Mouse (Mus musculus) embryonic facial prominence, embryonic 13.5 days (tissue): ENCODE results near the gene Lasp1. TPM values are rescaled to one million over a fixed set of nuclear protein-coding genes. Genes with fewer than 3 reads are reported as not detected.
"Not testable (repeated sequence)": the region's sequence is repeated elsewhere in the genome, so short reads cannot be mapped to it uniquely, and the experiment has no call there.

Source experiments
- ATAC-seq: fragments of 200-750 bp; cut with Nextera tagmentation; 2 replicates; pipeline ENCODE4 v1.8.0; 2017; ENCODE audit warnings: low read depth; ENCODE audit not compliant: insufficient number of reproducible peaks, insufficient read depth, low FRiP score, low TSS enrichment
- H3K27ac ChIP-seq: fragments of 300-500 bp; sonication (generic); 2 replicates; pipeline ENCODE4 v1.5.1; 2015; ENCODE audit warnings: moderate library complexity, mild to moderate bottlenecking, inconsistent platforms
- H3K27me3 ChIP-seq: fragments of 300-500 bp; sonication (generic); 2 replicates; pipeline ENCODE4 v1.6.1; 2015; ENCODE audit warnings: mild to moderate bottlenecking, inconsistent platforms
- H3K36me3 ChIP-seq: fragments of 300-500 bp; sonication (generic); 2 replicates; pipeline ENCODE4 v1.6.1; 2015; ENCODE audit warnings: mild to moderate bottlenecking, inconsistent platforms
- H3K4me1 ChIP-seq: fragments of 300-500 bp; sonication (generic); 2 replicates; pipeline ENCODE4 v1.6.1; 2015; ENCODE audit warnings: inconsistent platforms
- H3K4me2 ChIP-seq: fragments of 300-500 bp; sonication (generic); 2 replicates; pipeline ENCODE4 v1.6.1; 2015; ENCODE audit warnings: moderate library complexity, mild to moderate bottlenecking, inconsistent platforms
- H3K4me3 ChIP-seq: fragments of 300-500 bp; sonication (generic); 2 replicates; pipeline ENCODE4 v1.5.1; 2015; ENCODE audit warnings: mild to moderate bottlenecking, inconsistent platforms
- H3K9ac ChIP-seq: fragments of 300-500 bp; sonication (generic); 2 replicates; pipeline ENCODE4 v1.6.1; 2015; ENCODE audit warnings: mild to moderate bottlenecking, inconsistent platforms
- H3K9me3 ChIP-seq: fragments of 300-500 bp; sonication (generic); 2 replicates; pipeline ENCODE4 v1.6.1; 2016; ENCODE audit warnings: inconsistent platforms
- WGBS: fragments of 180-500 bp; shearing (Covaris S2); methylation state at CpG from one replicate; pipeline ENCODE4 v1.1.7; 2015; ENCODE audit warnings: mixed read lengths; 5-methylcytosine and 5-hydroxymethylcytosine counted together
- polyA plus RNA-seq: library from polyadenylated mRNA; unstranded; fragments of >200 nt; fragmentation: Nextera tagmentation; extraction: Ambion mirVana; gene quantifications from 2 replicates; pipeline ENCODE4 v1.2.1, GENCODE M21; 2015

Gene Lasp1
- polyA plus RNA-seq, 1 experiment from 2014 or later: 131 TPM

DNA sequence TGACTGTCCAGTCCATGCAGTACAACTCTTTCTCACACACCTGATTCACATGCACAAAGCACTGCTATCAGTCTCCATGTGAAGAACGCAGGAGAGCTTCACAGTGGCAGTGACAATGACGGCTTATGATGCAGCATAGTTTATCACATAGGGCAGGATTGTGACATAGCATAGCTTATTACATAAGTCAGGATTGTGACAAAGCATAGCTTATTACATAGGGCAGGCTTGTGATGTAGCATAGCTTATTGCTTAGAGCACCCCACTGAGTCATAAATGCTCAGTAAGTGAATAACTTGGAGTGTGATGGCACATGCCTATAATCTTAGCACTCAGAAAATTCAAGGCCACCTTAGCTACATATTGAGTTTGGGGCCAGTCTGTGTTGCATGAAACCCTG lies 56.7 kb downstream of the Lasp1 start:
- Histone ChIP-seq H3K4me2 (no peak overlapping the region), H3K27ac (no peak overlapping the region), H3K4me1 (no peaks in the 10 kb centered on the region), H3K27me3 (no peaks in the 10 kb centered on the region), H3K9me3 (no peaks in the 10 kb centered on the region), H3K4me3 (no peak overlapping the region), H3K9ac (no peak overlapping the region), H3K36me3 (no peaks in the 10 kb centered on the region)
- 89% methylated on average over 2 of the region's 2 CpGs for WGBS
- ATAC-seq: no peak

DNA sequence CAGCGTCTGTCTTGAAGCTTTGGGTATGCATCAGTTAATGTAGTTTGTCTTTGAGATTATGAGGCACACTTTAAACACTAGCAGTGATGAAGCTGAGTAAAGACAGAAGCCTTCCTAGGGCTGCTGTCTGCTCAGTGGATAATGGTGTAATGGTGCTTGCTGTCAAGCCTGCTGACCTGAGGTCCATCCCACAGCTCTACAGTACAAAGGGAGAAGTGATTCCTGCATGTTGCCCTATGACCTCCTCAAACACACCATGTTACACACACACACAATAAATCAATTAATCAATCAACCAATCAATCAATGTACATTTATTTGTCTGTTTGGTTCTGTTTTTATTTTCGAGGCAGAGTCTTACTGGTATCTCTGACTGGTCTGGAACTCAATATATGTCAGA lies 63.3 kb downstream of the Lasp1 start:
- no peaks in the 10 kb centered on the region for H3K9me3 ChIP-seq
- no peak for ATAC-seq
- 72% methylated on average over 2 of the region's 2 CpGs for WGBS
- no peak overlapping the region for H3K27ac ChIP-seq
- H3K4me1 ChIP-seq: no peaks in the 10 kb centered on the region
- H3K9ac ChIP-seq: no peak overlapping the region
- H3K27me3 ChIP-seq: no peaks in the 10 kb centered on the region
- H3K36me3 ChIP-seq: no peaks in the 10 kb centered on the region
- no peak overlapping the region for H3K4me2 ChIP-seq
- H3K4me3 ChIP-seq: no peak overlapping the region

DNA sequence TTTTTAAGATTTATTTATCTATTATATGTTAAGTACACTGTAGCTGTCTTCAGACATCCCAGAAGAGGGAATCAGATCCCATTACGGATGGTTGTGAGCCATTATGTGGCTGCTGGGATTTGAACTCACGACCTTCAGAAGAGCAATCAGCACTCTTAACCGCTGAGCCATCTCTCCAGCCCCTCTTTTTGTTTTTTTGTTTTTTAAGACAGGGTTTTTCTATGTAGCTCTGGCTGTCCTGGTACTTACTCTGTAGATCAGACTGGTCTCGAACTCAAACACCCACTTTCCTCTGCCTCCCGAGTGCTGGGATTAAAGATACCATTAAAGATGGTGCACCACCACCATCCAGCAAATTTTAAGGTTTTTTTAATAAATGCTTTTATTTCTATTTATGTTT lies 66.6 kb downstream of the Lasp1 start:
- no peaks in the 10 kb centered on the region for H3K27me3 ChIP-seq
- WGBS: 88% methylated on average over 5 of the region's 5 CpGs
- no peaks in the 10 kb centered on the region for H3K4me1 ChIP-seq
- H3K36me3 ChIP-seq: no peaks in the 10 kb centered on the region
- no peak overlapping the region for H3K4me3 ChIP-seq
- no peak overlapping the region for H3K4me2 ChIP-seq
- no peak overlapping the region for H3K9ac ChIP-seq
- no peaks in the 10 kb centered on the region for H3K9me3 ChIP-seq
- ATAC-seq: no peak
- H3K27ac ChIP-seq: no peak overlapping the region

DNA sequence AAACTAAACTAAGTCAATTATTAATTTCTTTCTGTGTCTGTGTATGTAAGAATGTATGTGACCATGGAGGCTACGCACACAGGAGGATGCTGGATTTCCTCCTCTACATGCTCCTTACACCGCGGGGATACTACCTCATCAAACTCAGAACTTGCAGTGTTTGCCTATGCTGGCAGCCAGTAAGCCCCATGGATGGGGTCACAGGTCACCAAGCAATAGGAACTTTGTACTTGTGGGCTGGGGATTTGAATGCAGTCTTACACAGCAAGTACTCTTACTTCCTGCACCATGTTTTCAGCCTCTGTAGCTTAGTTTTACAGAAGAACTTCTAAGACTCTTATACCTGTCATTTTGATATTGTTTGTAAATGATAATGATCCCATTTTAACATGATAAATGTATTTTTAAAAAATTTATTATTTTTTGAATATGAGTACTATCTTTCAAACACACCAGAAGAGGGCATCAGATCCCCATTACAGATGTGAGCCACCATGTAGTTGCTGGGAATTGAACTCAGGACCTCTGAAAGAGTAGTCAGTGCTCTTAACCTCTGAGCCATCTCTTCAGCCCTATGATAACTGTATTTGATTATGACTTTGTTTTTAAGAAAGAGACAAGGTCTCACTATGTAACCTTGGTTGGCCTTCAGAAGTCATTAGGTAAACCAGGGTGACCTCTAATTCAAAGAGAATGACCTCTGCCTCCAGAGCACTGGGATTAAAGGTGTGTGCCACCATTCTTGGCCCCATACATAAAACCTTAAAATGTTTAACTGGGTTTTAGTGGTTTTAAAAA lies 67.5 kb downstream of the Lasp1 start:
- no peaks in the 10 kb centered on the region for H3K4me1 ChIP-seq
- H3K27ac ChIP-seq: no peak overlapping the region
- H3K9ac ChIP-seq: no peak overlapping the region
- no peaks in the 10 kb centered on the region for H3K9me3 ChIP-seq
- no peaks in the 10 kb centered on the region for H3K27me3 ChIP-seq
- 88% methylated on average over 3 of the region's 3 CpGs for WGBS
- H3K36me3 ChIP-seq: no peaks in the 10 kb centered on the region
- ATAC-seq: no peak
- no peak overlapping the region for H3K4me3 ChIP-seq
- no peak overlapping the region for H3K4me2 ChIP-seq

DNA sequence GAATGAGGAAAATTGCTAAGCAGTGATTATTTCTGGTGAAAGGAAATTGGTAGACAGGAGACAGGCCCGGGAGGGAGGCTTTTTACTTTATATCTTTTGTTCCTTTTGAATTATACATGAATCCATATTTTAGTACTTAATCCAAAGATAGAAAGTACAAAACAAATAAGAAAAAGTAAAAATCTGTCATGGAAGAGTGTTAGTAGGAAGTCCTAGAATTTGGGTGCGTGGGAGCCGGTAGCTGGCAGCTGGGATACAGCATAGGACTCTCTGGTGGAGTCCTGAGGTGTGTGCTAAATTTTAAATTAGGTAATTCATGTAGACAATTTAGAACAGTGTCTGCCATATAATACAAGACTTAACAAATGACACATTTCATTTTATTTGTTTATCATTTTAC lies 68.8 kb downstream of the Lasp1 start:
- no peak for ATAC-seq
- Histone ChIP-seq H3K4me1 (no peaks in the 10 kb centered on the region), H3K27me3 (no peaks in the 10 kb centered on the region), H3K4me2 (no peak overlapping the region), H3K36me3 (no peaks in the 10 kb centered on the region), H3K9me3 (no peaks in the 10 kb centered on the region), H3K4me3 (no peak overlapping the region), H3K9ac (no peak overlapping the region), H3K27ac (no peak overlapping the region)
- WGBS: 88% methylated on average over 3 of the region's 3 CpGs

DNA sequence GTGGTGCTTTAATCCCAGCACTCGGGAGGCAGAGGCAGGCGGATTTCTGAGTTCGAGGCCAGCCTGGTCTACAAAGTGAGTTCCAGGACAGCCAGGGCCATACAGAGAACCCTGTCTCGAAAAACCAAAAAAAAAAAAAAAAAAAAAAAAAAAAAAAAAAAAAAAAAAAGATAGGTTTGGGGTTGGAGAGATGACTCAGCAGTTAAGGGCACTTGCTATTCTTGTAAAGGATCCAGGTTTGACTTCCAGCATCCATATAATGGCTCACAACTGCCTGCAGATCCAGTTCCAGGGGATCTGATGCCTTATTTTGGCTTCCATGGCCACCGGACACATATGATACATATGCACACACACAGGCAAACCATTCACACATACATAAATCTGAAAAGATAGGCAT lies 73.6 kb downstream of the Lasp1 start:
- not testable (repeated sequence) for H3K9ac ChIP-seq, H3K4me3 ChIP-seq, H3K36me3 ChIP-seq, H3K27ac ChIP-seq, H3K4me1 ChIP-seq, H3K4me2 ChIP-seq, ATAC-seq, H3K27me3 ChIP-seq, H3K9me3 ChIP-seq
- WGBS: 81% methylated on average over 5 of the region's 5 CpGs

DNA sequence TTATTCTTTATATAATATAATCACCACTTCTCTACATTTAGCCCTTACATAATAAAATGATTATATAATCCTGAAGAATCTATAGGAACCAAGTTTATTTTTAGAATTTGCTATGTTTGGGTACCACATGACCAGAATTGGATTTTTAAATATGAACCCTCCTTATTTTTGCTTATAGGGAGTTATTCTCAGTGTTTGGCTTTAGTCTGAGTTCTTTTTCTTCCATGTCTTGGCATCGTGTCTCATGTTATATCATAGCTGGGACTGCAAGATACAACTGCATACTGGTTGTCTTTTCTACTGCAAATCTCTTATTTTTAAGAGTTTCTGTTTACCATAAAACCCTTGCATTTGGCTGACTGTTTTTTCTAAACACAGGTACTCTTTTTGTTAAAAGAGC lies 75.6 kb downstream of the Lasp1 start:
- Histone ChIP-seq H3K4me2 (no peak overlapping the region), H3K4me3 (no peak overlapping the region), H3K36me3 (no peaks in the 10 kb centered on the region), H3K4me1 (no peaks in the 10 kb centered on the region), H3K27ac (no peak overlapping the region), H3K27me3 (no peaks in the 10 kb centered on the region), H3K9me3 (no peaks in the 10 kb centered on the region), H3K9ac (no peak overlapping the region)
- 90% methylated on average over 1 of the region's 1 CpGs for WGBS
- ATAC-seq: no peak

DNA sequence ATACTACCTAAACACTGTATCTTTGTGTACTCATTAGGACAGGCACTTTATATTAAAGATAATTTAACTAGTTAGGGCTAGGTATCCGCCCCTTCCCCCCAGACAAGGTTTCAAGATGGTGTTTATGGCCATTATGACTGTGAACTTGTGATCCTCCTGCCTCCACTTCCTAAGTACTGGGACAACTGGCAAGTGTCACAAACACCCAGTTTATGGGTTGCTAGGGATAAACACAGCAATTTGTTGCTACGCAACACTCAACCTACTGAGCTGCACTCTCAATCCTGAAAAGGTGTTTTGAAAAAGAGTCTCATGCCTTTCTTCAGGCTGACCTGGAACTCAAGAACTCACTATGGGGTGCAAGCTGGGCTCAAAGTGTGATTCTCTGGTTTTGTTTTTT lies 78.5 kb downstream of the Lasp1 start:
- no peak overlapping the region for H3K4me3 ChIP-seq
- no peak overlapping the region for H3K27ac ChIP-seq
- H3K4me1 ChIP-seq: no peaks in the 10 kb centered on the region
- ATAC-seq: no peak
- no peak overlapping the region for H3K9ac ChIP-seq
- H3K4me2 ChIP-seq: no peak overlapping the region
- WGBS: 78% methylated on average over 2 of the region's 2 CpGs
- no peaks in the 10 kb centered on the region for H3K36me3 ChIP-seq
- H3K27me3 ChIP-seq: no peaks in the 10 kb centered on the region
- no peaks in the 10 kb centered on the region for H3K9me3 ChIP-seq

DNA sequence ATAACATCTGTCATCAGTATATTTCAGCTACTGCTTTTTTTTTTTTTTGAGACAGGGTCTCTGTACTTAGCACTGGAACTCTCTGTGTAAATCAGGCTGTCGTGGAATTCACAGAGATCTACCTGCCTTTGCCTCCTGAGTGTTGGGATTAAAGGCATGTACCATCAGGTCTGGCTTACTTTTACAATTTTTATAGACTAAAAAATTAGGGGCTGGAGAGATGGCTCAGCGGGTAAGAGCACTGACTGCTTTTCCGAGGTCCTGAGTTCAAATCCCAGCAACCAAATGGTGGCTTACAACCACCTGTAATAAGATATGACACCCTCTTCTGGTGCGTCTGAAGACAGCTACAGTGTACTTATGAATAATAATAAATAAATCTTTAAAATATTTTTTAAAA lies 81.6 kb downstream of the Lasp1 start:
- Histone ChIP-seq H3K9me3 (no peaks in the 10 kb centered on the region), H3K27me3 (no peaks in the 10 kb centered on the region), H3K4me1 (no peaks in the 10 kb centered on the region), H3K4me2 (no peak overlapping the region), H3K36me3 (no peaks in the 10 kb centered on the region), H3K9ac (no peak overlapping the region), H3K4me3 (no peak overlapping the region), H3K27ac (no peak overlapping the region)
- 85% methylated on average over 4 of the region's 4 CpGs for WGBS
- no peak for ATAC-seq

DNA sequence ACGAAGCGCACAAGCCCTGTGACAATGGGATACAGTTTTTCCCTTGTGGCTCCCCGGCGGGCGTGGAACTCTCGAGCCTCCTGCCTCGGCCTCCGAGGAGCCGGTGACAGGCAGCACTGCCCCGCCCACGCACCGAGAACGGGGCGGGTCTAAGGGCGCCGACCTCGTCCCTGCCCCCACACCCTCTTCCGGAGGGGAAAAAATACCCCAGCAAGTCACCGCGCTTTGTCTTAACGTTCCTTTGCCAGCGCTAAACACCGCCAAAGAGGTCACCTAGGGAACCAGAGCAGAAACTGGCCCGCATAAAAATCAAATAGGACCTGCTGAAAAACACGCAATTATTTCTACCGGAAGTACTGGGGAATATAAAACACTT lies 84.7 kb downstream of the Lasp1 start:
- H3K27ac ChIP-seq: peak overlapping the region; percentile 86
- H3K9ac ChIP-seq: peak overlapping the region; percentile 64
- no peaks in the 10 kb centered on the region for H3K36me3 ChIP-seq
- peak overlapping the region; percentile 58 for H3K4me3 ChIP-seq
- no peaks in the 10 kb centered on the region for H3K9me3 ChIP-seq
- H3K27me3 ChIP-seq: no peaks in the 10 kb centered on the region
- peak overlapping the region; percentile 64 for H3K4me2 ChIP-seq
- ATAC-seq: no peak
- WGBS: 4% methylated on average over 26 of the region's 26 CpGs
- H3K4me1 ChIP-seq: no peaks in the 10 kb centered on the region

DNA sequence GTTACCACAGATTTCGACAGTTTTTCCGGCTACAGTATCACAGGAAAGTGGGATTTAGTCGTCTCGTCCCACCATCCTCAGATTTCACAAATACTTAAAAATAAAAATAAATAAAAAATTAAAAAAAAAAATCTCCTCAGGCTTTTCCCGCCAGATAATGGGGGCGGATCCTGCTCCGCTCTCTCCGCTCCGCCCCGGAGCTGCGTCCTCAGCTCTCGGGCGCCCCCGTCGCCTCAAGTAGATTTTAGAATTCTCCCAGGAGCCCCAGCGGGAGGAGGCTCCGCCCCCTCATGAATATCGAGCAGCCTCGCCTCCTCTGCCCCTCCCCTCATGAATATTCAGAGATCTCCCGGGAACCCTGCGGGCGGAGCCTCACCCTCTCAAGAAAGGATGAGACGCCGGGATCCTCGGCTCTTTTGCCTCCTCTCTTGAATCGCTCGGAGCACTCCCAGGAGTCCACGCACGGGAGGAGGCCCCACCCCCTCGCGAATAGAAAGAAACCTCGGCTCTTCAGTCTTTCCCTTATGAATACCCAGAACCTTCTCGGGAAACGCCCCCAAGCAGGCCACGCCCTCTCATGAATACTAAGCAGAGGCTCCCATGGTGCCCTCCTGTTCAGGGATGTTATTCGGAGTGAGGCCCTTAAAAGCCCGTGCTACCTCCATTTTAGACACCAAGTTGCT lies 85.3 kb downstream of the Lasp1 start, which contains the start of gene Fbxo47:
Fbxo47 (minus strand) TSS at position 237 of the 683 bp plus-strand sequence.
- peak; percentile 94 for ATAC-seq
- Histone ChIP-seq H3K36me3 (no peaks in the 10 kb centered on the region), H3K4me3 (peak within 1 kb of the TSS; percentile 58), H3K9ac (peak within 1 kb of the TSS; percentile 64), H3K27ac (peak within 1 kb of the TSS; percentile 86), H3K4me2 (peak within 1 kb of the TSS; percentile 64), H3K27me3 (no peaks in the 10 kb centered on the region), H3K4me1 (no peaks in the 10 kb centered on the region), H3K9me3 (no peaks in the 10 kb centered on the region)
- under 1% methylated on average over 37 of the region's 37 CpGs for WGBS

DNA sequence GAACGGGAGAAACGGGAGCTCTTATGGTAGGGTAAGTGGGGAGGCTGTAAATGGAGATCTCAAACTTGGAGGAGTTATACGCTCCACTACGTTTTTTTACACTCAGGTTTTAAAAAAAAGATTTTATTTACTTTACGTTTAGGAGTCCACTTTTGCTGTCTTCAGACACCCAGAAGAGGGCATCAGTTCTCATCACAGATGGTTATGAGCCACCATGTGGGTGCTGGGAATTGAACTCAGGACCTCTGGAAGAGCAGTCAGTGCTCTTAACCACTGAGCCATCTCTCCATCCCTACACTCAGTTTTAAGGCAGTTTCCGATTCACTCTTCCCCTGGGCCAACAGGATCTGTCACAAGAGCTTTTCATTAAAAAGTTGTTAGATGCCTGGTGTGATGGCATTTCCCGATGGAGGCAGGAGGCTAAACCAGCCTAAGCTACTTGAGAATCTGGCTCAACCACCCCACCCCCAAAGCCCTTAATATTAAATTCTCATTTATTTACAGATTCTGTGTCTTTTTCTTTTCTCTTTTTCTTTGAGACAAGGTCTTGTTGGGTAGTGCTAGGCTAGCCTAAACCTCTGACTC lies 85.9 kb downstream of the Lasp1 start:
- peak overlapping the region; percentile 86 for H3K27ac ChIP-seq
- H3K9ac ChIP-seq: peak overlapping the region; percentile 63
- no peaks in the 10 kb centered on the region for H3K36me3 ChIP-seq
- no peaks in the 10 kb centered on the region for H3K4me1 ChIP-seq
- peak overlapping the region; percentile 64 for H3K4me2 ChIP-seq
- no peaks in the 10 kb centered on the region for H3K27me3 ChIP-seq
- ATAC-seq: no peak
- 27% methylated on average over 7 of the region's 7 CpGs for WGBS
- no peaks in the 10 kb centered on the region for H3K9me3 ChIP-seq
- H3K4me3 ChIP-seq: peak overlapping the region; percentile 58
